Mouse (Mus musculus) adrenal gland, postnatal 14 days (tissue): ENCODE measurements around the gene Prkce. TPM values are rescaled to one million over a fixed set of nuclear protein-coding genes. Genes with fewer than 3 reads are reported as not detected.

Experiments
- DNase-seq: peaks from one replicate; pipeline ENCODE4 v3.0.0; 2021; ENCODE audit warnings: mixed read lengths
- total RNA-seq: library from RNA; stranded (reverse); gene quantifications from 2 replicates; pipeline ENCODE4 v1.2.3, GENCODE M21; 2021

The Prkce gene
- total RNA-seq, 1 experiment from 2014 or later = 26.0 TPM

DNA sequence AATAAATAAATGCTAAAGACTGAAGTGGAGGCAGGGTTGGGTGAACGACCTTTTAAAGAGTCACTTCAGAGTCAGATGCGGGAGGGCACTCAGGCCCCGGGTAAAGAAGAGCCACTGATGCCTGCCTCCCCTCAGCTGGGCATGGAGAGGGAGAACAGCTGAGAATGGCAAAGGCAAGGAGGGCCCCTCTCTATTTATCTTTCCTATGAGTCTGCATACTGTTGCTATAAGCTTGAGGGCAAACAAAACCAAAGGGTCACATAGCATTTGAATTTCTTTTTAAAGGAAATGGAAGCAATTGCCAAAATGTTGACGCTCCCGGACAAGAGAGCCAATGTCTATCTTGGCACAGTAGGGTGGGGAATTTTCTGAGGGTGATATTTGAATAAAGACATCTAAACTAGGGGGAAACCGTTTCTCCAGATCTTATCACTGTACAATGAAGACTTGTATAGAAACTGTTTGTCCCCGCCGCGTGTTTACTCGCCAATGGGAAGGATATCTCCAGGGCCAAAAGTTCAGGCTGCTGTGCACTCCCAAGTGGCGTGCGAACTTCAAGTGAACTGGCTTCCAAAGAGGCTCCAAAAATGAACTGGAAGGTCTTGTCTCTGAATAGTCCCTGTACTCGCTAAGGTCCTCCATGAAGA is 347.5 kb downstream of the Prkce start:
- DNase-seq = no peak

DNA sequence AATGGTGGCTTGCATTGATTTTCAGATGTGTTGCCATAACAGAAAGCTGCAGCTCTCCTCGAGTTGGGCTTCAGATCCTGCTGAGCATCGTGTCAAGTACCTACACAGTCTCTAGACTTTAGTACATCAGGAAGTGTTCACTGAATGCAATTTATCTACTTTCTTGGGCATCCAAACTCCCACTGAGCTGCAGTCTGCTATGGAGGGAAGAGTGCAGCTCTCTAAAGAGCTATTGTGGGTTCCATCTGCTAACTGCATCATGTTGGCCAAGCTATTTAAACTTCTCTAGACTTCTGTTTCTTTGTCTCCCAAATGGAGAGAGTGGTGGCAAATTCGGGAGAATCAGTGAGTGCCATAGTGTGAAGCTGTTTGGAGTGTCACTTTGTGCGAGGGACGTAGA is 349.0 kb downstream of the Prkce start:
- no peak for DNase-seq

DNA sequence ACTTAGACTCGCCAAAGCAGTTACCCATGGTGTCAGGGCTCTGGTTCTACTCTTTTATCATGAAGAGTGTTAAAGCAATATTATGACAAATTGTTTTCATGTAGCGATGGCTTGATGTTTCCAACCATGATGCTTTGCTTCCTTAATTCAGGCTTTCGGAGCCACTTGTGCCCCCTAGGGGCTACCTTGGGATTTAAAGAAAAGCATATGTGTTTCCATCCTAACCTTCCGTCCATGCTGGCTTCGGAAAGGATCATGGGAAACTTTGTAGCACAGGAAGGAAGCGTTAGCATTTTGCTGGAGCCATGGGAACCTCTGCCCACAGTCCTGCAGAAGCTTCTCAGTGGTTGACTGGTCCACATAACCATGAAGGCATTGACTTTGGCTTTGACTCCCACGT is 351.0 kb downstream of the Prkce start:
- DNase-seq = no peak

DNA sequence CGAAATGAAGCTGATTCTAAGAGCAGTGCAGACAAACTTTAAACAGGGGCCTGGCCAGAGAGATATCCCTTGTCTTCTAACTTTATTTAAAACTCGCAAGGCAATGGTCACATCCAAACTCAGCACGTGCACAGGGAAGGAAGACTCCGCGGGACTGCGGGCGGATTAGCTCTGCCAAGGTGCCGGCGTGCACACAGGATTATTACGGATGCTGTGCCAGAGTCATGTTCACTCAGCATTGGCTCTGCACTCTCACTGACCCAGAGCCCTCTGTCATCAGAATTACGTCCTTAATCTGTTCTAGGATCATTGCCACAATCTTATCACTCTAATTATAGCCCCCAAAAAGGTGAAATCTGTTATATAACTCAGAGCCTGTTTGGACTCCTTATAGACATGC is 353.7 kb downstream of the Prkce start:
- no peak for DNase-seq

DNA sequence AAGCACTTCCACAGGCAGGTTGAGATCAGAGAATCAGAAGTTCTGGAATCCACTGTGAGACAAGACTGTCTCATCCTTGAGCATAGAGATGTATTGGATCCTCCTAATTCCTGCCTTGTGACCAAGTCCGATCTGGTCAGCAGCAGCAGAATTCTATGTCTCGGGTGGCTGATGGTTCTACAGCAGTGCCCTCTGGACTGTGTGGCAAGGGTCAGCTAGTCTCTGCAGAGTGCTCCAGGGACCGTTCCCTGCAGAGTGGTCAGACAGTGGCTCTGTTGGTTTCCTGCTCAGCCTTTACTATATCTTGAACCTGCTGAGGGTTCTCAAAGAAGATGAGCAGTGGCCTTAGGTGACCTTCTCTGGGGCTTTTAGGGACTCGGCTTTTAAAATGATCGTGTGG is 355.1 kb downstream of the Prkce start:
- no peak for DNase-seq

DNA sequence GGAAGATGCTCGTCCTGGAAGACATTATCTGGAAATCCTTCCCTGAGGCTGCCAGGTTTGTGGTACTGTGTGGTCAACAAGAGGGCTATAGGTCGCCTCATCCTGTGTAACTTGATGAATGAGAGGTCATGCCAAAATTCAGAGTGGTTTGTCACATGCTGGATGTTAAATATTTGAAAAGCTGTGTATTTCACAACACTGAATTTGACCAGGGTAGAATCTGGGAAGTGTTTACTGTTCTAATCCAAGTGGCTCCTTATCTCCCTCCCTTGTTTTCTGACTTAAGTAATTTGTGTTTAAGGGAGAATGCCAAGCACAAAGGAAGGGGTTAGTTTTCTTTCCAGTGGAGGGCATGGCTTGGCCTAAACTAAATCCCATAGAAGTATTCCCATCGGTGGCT is 355.8 kb downstream of the Prkce start:
- no peak for DNase-seq

DNA sequence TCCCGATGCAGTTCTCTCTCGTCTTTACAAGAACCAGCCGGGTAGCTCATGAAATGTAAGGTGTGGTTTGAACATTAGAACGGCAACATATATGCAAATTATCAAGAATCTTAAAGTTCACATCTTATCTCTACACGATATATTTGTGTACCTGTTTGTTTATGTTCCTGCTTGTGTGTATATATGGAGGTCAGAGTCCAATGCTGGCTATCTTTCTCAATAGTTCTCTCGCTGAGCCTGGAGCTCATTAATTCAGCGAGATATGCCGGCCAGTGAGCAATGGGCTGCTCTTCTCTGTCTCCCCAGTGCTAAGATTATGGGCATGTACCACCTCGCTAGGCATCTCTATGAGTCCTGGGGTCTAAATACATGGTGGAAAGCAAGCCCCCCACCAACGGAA is 356.3 kb downstream of the Prkce start:
- no peak for DNase-seq

DNA sequence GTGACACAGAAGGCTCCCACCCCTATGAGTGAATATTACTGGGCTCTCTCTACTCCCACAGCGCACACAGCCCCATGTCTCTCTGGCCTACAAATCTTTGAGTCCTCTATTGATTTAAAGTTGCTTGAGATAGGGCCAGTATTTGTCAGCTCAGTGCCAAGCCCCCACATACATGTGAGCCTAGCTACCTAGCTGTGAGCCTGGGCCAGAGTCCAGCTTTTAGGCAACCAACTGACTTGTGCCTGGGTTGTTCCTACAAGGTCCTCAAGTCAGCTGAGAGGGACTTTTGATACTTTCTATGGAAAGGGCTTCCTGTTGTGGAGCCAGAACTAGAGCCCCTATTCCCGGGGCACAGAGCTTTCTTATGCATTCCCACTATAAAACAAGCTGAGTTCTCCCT is 357.5 kb downstream of the Prkce start:
- DNase-seq = no peak

DNA sequence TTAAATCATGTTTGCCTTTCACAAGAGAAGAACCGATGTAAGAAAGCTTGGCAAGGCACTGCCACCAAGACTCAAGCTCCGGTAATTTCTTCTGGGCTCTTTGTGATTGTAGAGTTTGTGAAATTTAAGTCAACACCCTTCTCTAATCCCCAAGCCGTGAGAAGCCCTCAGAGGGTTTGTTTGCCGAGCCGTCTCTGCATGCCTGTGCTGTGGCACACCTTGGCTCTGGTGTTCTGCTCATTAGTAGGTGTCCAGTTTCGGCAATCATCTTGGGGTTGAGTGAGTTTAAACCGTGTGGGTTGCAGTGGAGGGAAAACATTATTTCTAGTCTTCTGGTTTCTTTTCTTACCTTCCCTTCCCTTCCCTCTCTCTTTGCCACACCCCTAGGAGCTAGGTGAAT is 358.4 kb downstream of the Prkce start:
- DNase-seq = no peak

DNA sequence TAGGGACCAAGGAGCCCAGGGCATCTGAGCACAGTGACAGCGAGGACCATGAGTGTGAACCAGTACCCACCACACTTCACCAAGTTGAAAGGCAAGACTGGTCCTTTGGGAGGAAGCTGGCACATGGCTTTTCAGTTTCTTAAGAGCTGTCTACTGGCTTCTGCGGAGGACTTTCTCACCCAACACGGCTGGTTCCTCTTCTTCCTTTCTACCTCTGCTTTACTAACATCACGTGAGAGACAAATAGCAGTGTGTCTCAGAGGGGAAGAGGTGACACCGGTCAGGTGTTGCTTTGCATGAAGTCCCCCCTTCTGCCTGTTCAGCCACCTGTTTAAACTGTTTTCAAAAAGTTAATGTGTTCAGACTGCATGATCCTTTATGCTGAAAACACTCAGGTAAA is 359.7 kb downstream of the Prkce start:
- no peak for DNase-seq

DNA sequence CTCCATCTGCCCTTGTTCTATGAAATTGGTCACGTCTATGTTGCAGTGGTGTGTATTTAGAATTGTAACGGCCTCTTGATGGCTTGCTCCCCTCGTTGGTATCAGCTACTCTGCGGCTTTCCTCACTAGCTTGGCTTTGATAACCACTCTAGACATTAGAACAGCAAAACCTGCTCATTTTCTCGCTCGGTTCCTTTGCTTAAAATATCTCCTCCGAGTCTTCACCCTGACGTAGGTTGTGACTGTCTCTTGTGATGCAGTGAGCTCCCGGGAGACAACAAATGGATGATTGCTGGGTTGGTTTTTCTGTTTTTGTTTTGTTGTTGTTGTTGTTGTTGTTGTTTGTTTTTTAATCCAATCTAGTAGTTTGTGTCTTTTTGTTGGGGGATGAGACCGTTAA is 361.4 kb downstream of the Prkce start:
- DNase-seq = no peak

DNA sequence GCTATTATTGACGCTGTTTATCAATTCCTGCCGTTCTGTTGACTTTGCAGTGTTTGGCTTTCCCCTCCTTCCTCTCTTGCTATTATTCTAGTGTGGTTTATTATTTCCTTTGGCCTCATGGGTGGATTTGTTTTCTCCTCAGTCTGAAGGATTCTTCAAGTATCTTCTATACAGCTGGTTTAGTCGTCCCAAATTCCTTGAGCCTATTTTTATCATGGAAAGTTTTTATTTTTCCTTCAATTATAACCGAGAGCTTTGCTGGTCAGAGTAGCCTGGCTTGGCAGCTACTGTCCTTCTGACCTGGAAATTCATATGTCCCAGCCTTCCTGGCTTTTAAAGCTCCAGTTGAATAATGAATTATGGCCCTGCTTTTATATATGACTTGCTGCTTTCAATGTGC is 361.8 kb downstream of the Prkce start:
- DNase-seq = no peak

DNA sequence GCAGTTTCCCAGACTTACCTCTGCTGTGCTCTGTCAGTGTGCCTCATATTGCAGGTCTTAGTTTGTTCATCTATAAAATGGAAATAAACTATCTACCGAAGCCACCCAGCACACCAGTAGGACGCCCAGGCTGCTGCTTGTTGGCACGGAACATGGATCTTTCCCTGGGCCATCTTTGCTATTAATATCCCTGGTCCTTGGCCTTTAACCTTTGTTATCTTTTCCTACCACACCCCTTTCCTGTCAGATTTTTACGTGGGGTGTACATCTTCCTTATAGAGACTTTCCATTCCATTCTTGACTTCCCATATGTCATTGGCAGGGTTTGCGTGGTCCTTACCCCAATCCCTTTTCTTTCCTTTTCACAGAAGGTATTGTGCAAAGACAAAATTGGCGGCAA is 363.6 kb downstream of the Prkce start:
- DNase-seq = no peak

DNA sequence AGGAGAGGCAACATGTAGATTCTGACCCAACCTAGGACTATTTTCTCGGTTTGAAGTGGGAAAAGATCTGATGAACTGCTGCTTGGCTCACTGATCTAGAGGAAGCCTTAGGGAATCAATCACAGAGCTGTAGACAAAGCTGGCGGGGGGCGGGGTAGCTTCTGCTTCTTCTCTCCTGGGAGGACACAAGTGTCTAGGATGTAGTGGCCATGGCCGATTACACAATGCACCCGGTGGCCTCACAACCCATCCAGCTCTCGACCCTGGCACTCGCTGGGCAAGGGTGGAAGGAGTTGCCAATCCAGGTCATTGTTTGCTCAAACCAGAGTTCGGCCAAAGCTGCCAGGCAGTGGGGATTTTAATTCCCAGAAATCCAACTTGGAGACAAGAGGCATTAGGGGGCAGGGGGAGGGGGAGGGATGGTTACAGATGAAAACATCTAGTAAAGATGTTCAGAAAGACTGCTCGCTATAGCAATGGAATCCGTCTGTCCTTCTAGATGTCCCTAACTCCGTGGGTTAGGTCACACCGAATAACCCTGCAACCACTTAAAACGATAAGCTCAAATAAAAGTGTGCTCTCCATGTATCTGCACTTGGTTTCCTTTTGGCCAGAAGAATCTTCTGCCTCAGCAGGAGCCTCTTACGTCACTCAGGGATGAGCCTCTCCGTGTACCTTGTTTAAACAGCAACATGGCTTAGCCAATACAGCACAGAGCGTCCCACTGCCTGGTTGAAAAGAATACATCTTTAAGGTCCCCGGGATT is 365.4 kb downstream of the Prkce start:
- peak; percentile 68 for DNase-seq

DNA sequence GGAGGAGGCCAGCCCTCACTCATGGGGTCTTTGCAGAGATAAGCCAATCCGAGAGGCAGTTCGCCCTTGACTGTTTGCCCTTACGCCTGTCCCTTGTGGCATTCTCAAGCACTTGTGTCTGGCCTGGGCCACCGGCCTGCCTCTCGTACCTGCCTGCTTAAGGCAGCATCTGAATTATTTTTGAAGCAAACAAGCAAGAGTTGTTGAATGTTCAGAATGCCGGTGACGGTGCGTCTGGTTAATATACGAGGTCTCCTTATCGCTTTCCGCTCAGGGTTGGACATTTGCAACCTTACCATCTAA is 365.9 kb downstream of the Prkce start:
- DNase-seq = no peak

DNA sequence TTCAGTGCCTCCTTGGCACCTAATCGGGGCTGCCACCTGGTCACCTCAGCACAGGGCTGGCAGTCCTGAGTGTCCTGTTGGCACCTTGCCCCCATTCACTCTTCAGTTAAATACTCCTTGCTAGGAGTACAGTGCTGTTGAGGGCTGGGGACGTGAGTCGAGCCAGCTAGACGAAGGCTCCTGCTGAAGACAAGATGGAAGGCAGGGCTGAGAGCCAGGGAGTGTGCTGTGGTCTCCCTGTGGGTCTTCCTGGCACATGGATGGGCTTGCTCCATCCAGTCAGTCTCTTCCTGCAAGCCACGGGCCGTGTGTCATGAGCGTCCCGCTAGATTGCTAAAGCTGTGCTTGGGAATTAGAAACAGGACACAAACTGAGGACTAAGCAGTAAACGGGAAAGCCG is 367.5 kb downstream of the Prkce start:
- peak; percentile 24 for DNase-seq

DNA sequence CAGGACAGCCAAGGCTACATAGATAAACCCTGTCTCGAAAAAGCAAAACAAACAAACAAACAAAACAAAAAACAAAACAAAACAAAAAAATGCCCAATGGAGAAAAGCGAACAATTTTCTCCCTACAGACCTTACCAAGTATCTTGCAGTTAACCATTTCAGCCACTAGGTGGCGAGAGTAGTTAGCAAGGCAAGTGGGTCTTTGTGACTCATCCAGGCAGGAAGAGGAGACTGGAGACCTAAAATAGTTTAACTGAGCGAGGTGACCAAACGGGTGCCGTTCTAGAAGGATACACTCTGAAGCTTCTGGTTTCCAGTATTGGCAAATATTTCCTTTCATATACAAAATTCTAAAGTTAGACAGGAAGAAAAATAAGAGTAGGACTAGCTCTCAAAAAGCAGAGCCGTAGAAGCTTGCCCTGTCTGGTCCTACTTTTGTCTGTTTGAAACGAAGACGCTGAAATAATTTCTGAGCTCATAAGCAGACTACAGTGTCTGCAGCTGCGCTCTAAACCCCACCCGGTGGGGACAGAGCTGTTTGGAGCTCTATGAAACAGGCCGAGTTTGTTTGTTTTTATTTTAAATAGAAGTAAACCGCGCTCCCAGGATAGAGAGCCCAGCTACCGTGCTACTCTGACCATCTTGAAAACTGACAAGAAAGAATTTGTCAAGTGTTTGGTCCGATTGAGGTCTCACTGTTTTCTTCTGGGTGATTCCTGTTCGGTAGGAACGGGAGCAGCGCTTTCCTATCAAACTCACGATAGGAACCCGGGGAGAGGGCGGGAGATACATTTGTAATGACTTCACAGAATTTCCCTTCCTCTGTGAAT is 368.5 kb downstream of the Prkce start:
- peak; percentile 90 for DNase-seq

DNA sequence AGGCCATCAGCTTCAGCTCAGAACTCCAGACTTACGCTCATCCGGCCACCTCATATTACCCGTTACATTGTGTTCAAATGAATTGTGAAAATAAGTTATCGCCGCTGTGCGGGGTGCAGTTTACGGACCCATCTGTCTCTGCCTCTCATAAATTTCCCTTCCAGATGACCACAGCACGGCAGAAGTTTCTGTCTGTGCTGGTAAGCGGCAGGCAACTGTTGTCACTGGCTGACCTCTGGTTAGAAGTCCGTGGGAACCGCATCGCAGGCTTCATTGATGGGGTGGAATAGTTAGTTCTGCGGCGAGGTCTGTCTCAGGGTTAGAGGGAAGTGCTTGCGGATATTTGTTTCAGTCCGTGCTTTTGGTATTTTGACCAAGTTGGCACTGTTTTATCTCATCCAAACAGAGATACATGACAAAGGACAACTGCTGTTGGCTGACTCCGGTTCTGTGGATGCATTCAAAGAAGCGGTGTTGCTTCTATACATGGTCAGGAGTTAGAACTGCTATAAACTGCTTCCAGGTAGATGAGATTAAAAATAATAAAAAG is 372.4 kb downstream of the Prkce start:
- no peak for DNase-seq

DNA sequence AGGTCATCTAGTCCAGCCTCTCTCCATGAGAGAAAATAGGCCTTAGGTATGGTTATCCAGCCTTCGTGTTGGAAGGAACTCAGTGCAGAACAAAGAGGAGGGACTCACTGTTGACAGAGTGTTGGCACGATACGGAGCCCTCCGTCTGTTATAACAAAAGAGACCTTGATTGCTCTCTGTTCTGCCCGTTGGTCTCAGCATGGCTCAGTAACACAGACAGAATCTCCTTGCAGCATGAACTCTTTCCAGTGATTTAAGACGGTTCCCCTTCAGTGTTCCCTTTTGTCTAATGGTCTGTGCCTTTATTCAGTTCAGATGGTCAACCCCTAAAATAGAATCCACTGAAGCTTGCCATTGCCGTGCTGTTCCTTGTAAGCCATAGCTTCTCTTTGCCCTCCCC is 378.9 kb downstream of the Prkce start:
- no peak for DNase-seq

DNA sequence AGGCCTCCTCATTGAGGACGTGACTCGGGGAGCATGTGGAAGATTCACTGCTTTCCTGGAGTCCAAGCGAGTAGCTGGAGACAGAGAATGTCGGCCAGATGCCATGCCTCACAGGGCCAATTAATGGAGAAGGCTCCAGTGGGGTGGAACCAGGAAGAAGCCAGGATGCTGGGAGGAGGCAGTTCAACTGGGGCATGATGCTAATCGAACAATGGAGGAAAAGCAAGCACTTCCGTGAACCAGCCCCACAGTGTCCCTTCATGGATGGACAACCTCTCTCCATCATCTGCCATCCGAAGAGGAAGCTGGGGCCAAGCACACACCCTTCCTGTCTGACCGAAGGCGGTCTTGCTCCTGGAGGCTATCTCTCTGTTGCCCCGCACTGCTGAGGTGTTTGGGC is 381.5 kb downstream of the Prkce start:
- DNase-seq = no peak

DNA sequence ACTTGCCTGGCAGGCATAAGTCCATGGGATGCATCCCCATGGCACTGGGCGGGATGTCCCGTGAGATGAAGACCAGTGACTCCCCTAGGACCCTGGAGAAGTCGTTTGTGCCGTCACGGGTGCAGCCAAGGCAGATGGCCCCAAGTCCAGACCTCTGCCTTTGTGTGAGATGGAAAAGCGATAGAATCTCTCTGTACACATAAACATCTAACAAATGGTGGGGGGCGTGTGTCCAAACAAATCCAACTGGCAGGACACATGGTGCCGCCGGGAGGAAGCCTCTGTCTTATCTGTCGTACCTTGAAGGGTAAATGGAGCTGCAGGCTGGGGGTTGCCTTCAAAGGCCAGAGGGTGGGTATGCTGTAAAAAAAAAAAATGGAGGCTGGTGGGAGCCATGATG is 384.0 kb downstream of the Prkce start:
- DNase-seq = no peak

DNA sequence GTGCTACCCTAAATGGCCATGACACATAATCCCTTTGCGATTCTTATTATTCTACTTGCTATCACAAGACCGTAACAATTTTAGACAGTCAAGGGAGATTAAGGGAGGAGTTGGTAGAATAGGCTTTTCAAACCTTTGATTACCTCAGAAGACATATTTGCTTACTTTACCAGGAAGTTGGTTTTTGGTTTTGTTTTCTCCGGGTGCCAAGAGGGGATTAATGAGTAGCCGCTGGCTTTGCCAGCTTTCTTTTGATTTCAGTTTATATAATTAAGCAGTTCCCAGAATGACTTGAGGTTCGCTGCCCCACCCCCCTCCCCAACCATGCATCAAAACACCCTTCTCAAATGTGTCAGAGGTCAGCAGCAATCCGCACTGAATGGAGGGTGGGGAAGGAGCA is 384.4 kb downstream of the Prkce start:
- DNase-seq = no peak

DNA sequence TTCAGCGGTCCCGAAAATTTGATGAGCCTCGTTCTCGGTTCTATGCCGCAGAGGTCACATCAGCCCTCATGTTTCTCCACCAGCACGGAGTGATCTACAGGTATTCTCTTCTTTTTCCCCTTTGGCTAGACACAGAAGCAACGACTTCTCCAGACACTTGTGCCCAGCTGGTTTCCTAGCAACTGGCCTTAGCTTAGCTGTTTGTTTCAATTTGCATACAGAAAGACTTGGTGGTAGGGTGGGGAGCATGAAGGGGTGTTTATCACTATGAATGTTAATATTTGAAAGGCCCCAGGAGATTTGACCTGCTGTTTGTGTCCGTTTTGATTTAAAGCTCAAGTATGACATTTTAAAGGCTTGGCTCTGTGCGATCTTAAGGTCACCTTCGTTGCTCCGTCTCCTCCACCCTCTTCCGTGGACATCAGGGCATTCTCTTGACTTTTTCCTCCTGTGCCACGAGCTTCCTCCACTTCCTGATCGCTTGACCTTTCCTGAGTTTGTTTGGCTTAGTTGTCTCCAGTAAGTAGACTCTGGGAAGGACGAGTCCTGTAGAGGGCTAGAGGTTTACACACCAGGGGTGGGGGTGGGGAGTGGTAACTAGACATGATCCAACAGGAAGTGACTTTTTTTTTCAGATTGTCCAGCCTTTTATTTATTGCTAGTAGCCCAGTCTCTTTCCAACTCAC is 391.8 kb downstream of the Prkce start:
- peak; percentile 43 for DNase-seq
